Mouse (Mus musculus): ENCODE data around the gene Ifi27l2a. TPM values are rescaled to one million over a fixed set of nuclear protein-coding genes. Genes with fewer than 3 reads are reported as not detected.
A peak's percentile ranks its signal among the peaks of the same experiment; 100 is the strongest.

Gene Ifi27l2a
- polyA plus RNA-seq, 1 experiment = 1,008 TPM

GRCm38 (mm10) chr12:103433430-103433829, 10.1 kb downstream of the Ifi27l2a start:
- Histone ChIP-seq H3K27ac (ENCODE audit: insufficient read depth, low read depth, low read length) (peak overlapping the region; percentile 46; the same call in 1 of the 2 replicates), H3K4me1 (ENCODE audit: control insufficient read depth, insufficient read depth, low read length) (peaks cover 21% of the 10 kb centered on the region), H3K4me3 (ENCODE audit: insufficient read depth, low read length) (no peak overlapping the region)
- TF ChIP-seq POLR2A (IDR thresholded peaks at IDR 0.05; ENCODE audit: borderline replicate concordance, low read depth, low read length) (no peak), CTCF (IDR thresholded peaks at IDR 0.05; ENCODE audit: low read depth, low read length) (no peak)

DNA sequence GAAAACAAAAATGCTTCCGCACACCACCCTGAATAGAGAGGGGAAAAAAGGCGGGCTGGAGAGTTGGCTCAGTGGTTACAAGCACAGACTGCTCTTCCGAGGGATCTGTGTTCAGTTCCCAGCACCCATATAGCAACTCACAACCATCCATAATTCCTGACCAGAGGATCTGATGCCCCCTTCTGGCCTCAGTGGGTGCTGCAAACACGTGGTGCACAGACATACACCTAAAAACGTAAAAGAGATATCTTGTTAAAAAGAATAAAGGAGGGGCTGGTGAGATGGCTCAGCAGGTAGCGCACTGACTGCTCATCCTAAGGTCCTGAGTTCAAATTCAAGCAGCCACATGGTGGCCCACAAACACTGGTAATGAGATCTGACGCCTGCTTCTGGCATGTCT, 16.8 kb downstream of the Ifi27l2a start:
- peaks cover 16% of the 10 kb centered on the region for H3K4me1 ChIP-seq (ENCODE audit: control insufficient read depth, insufficient read depth, low read length)
- no peak overlapping the region for H3K4me3 ChIP-seq (ENCODE audit: insufficient read depth, low read length)
- TF ChIP-seq CTCF (IDR thresholded peaks at IDR 0.05; ENCODE audit: low read depth, low read length) (no peak), POLR2A (IDR thresholded peaks at IDR 0.05; ENCODE audit: borderline replicate concordance, low read depth, low read length) (no peak)
- no peak overlapping the region for H3K27ac ChIP-seq (ENCODE audit: insufficient read depth, low read depth, low read length)

GRCm38 (mm10) chr12:103425729-103426470, 17.6 kb downstream of the Ifi27l2a start, which contains the start of gene Ddx24:
TSS of gene Ddx24 (minus strand) at chr12:103425830.
- peak within 1 kb of the TSS; percentile 22; the same call in 1 of the 2 replicates for H3K27ac ChIP-seq (ENCODE audit: insufficient read depth, low read depth, low read length)
- H3K4me3 ChIP-seq (ENCODE audit: insufficient read depth, low read length) = peak within 1 kb of the TSS; percentile 93
- peaks cover 19% of the 10 kb centered on the region for H3K4me1 ChIP-seq (ENCODE audit: control insufficient read depth, insufficient read depth, low read length)
- TF ChIP-seq CTCF (IDR thresholded peaks at IDR 0.05; ENCODE audit: low read depth, low read length) = peak; percentile 76
- 0 out of 2 replicates have a peak, but pooled peaks have one; percentile 14 for TF ChIP-seq POLR2A (IDR thresholded peaks at IDR 0.05; ENCODE audit: borderline replicate concordance, low read depth, low read length)

GRCm38 (mm10) chr12:103425016-103425728, 18.3 kb downstream of the Ifi27l2a start:
- H3K4me1 ChIP-seq (ENCODE audit: control insufficient read depth, insufficient read depth, low read length) = peaks cover 21% of the 10 kb centered on the region
- no peak for TF ChIP-seq CTCF (IDR thresholded peaks at IDR 0.05; ENCODE audit: low read depth, low read length)
- H3K27ac ChIP-seq (ENCODE audit: insufficient read depth, low read depth, low read length) = peak overlapping the region; percentile 22; the same call in 1 of the 2 replicates
- H3K4me3 ChIP-seq (ENCODE audit: insufficient read depth, low read length) = peak overlapping the region; percentile 93

- Histone ChIP-seq H3K4me1 (ENCODE audit: control insufficient read depth, insufficient read depth, low read length) (no peaks in the 10 kb centered on the region), H3K27ac (ENCODE audit: insufficient read depth, low read depth, low read length) (no peak overlapping the region), H3K4me3 (ENCODE audit: insufficient read depth, low read length) (no peak overlapping the region)
- no peak for TF ChIP-seq POLR2A (IDR thresholded peaks at IDR 0.05; ENCODE audit: borderline replicate concordance, low read depth, low read length)
- no peak for TF ChIP-seq CTCF (IDR thresholded peaks at IDR 0.05; ENCODE audit: low read depth, low read length)
Measured at GRCm38 (mm10) chr12:103408144-103408543, 35.3 kb downstream of the Ifi27l2a start.

DNA sequence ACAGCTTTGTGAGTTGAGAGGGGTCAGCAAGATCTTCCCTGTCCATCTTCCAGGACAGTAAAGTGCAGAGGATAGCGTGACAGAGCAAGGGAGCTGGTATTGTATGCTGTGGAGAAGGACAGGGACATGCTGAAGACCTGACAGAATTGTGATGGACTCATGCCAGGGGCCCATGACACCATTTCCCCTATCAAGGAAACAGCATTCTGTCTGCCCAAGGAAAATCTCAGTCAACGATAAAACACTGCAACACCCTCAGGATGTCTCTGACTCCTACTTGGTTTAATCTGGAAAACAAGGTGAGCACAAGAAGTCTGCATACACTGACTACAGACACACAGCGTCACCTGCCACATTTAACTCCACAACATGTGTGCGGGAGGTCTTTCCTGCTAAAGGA, 35.8 kb downstream of the Ifi27l2a start, which contains the start of gene 9330161L09Rik:
Gene 9330161L09Rik (minus strand): TSS at position 101 of the 400 bp plus-strand sequence.
- no peak within 1 kb of the TSS for H3K4me3 ChIP-seq (ENCODE audit: insufficient read depth, low read length)
- H3K4me1 ChIP-seq (ENCODE audit: control insufficient read depth, insufficient read depth, low read length) = no peaks in the 10 kb centered on the region
- no peak within 1 kb of the TSS for H3K27ac ChIP-seq (ENCODE audit: insufficient read depth, low read depth, low read length)
- TF ChIP-seq POLR2A (IDR thresholded peaks at IDR 0.05; ENCODE audit: borderline replicate concordance, low read depth, low read length) (no peak), CTCF (IDR thresholded peaks at IDR 0.05; ENCODE audit: low read depth, low read length) (no peak)

- Histone ChIP-seq H3K4me1 (ENCODE audit: control insufficient read depth, insufficient read depth, low read length) (no peaks in the 10 kb centered on the region), H3K27ac (ENCODE audit: insufficient read depth, low read depth, low read length) (no peak overlapping the region), H3K4me3 (ENCODE audit: insufficient read depth, low read length) (no peak overlapping the region)
- no peak for TF ChIP-seq POLR2A (IDR thresholded peaks at IDR 0.05; ENCODE audit: borderline replicate concordance, low read depth, low read length)
- no peak for TF ChIP-seq CTCF (IDR thresholded peaks at IDR 0.05; ENCODE audit: low read depth, low read length)
Measured at GRCm38 (mm10) chr12:103404131-103404530, 39.3 kb downstream of the Ifi27l2a start.

GRCm38 (mm10) chr12:103396751-103397150, 46.7 kb downstream of the Ifi27l2a start:
- TF ChIP-seq CTCF (IDR thresholded peaks at IDR 0.05; ENCODE audit: low read depth, low read length) (no peak), POLR2A (IDR thresholded peaks at IDR 0.05; ENCODE audit: borderline replicate concordance, low read depth, low read length) (no peak)
- no peak overlapping the region for H3K27ac ChIP-seq (ENCODE audit: insufficient read depth, low read depth, low read length)
- H3K4me1 ChIP-seq (ENCODE audit: control insufficient read depth, insufficient read depth, low read length) = no peaks in the 10 kb centered on the region
- no peak overlapping the region for H3K4me3 ChIP-seq (ENCODE audit: insufficient read depth, low read length)

GRCm38 (mm10) chr12:103395486-103396275, 47.8 kb downstream of the Ifi27l2a start:
- Histone ChIP-seq H3K27ac (ENCODE audit: insufficient read depth, low read depth, low read length) (no peak overlapping the region), H3K4me1 (ENCODE audit: control insufficient read depth, insufficient read depth, low read length) (no peaks in the 10 kb centered on the region), H3K4me3 (ENCODE audit: insufficient read depth, low read length) (no peak overlapping the region)
- TF ChIP-seq POLR2A (IDR thresholded peaks at IDR 0.05; ENCODE audit: borderline replicate concordance, low read depth, low read length) (no peak), CTCF (IDR thresholded peaks at IDR 0.05; ENCODE audit: low read depth, low read length) (no peak)

Measured in bone marrow macrophage, adult 2 months (primary cell).